Mouse (Mus musculus) gonadal fat pad, adult 2 months (tissue): ENCODE measurements around the gene Kremen2. TPM values are rescaled to one million over a fixed set of nuclear protein-coding genes. Genes with fewer than 3 reads are reported as not detected.

Source experiments
- polyA plus RNA-seq: library from polyadenylated mRNA; depleted of rRNA; stranded (reverse); fragments of >200 nt; gene quantifications from 2 replicates; pipeline ENCODE4 v1.2.3, GENCODE M21; 2012; rRNA removed

Kremen2 gene
- polyA plus RNA-seq, 1 experiment = 0.43 TPM

Other genes starting within 250 kb of the Kremen2 start
- 19.7 and 20.4 TPM in 2 replicates for gene Zfp213, start 181.6 kb downstream of the Kremen2 start, polyA plus RNA-seq
- gene Zfp13, start 146.3 kb downstream of the Kremen2 start, polyA plus RNA-seq = 27.0 and 36.2 TPM in 2 replicates
- gene Zscan10, start 145.0 kb downstream of the Kremen2 start, polyA plus RNA-seq = 0.05 TPM in 1 of 2 replicates, not detected in the other
- 0.30 and 0.32 TPM in 2 replicates for gene Mmp25, start 100.6 kb downstream of the Kremen2 start, polyA plus RNA-seq
- gene Bicdl2, start 85.3 kb downstream of the Kremen2 start, polyA plus RNA-seq = 1.7 TPM in 2 replicates
- gene Hcfc1r1, start 72.2 kb downstream of the Kremen2 start, polyA plus RNA-seq = 326 and 359 TPM in 2 replicates
- 15.7 and 21.4 TPM in 2 replicates for gene Thoc6, start 72.0 kb downstream of the Kremen2 start, polyA plus RNA-seq
- gene Tnfrsf12a, start 68.4 kb downstream of the Kremen2 start, polyA plus RNA-seq = 17.6 and 20.9 TPM in 2 replicates
- 1.9 and 2.0 TPM in 2 replicates for gene Cldn6, start 66.6 kb downstream of the Kremen2 start, polyA plus RNA-seq
- gene Cldn9, start 61.8 kb downstream of the Kremen2 start, polyA plus RNA-seq = 0.99 and 1.7 TPM in 2 replicates
- 0.16 and 0.28 TPM in 2 replicates for gene 1520401A03Rik, start 23.1 kb downstream of the Kremen2 start, polyA plus RNA-seq
- 14.9 and 15.7 TPM in 2 replicates for gene Pkmyt1, start 19.5 kb downstream of the Kremen2 start, polyA plus RNA-seq
- gene Paqr4, start 5.0 kb downstream of the Kremen2 start, polyA plus RNA-seq = 27.7 and 28.9 TPM in 2 replicates
- gene Flywch1, start 25.8 kb upstream of the Kremen2 start, polyA plus RNA-seq = 52.1 and 54.6 TPM in 2 replicates
- 14.1 and 15.4 TPM in 2 replicates for gene Flywch2, start 40.2 kb upstream of the Kremen2 start, polyA plus RNA-seq
- 381 and 457 TPM in 2 replicates for gene Srrm2, start 44.7 kb upstream of the Kremen2 start, polyA plus RNA-seq
- 689 and 774 TPM in 2 replicates for gene Elob, start 83.3 kb upstream of the Kremen2 start, polyA plus RNA-seq
- 3.5 and 5.6 TPM in 2 replicates for gene Prss33, start 90.2 kb upstream of the Kremen2 start, polyA plus RNA-seq
- 0.19 TPM in 1 of 2 replicates, not detected in the other for gene Prss32, start 98.0 kb upstream of the Kremen2 start, polyA plus RNA-seq
- 0.77 and 1.0 TPM in 2 replicates for gene Prss41, start 98.3 kb upstream of the Kremen2 start, polyA plus RNA-seq
- gene Prss21, start 122.2 kb upstream of the Kremen2 start, polyA plus RNA-seq = 0.18 and 0.76 TPM in 2 replicates
- not detected in 2 replicates for gene Dcpp1, start 135.0 kb upstream of the Kremen2 start, polyA plus RNA-seq
- gene Dcpp2, start 135.0 kb upstream of the Kremen2 start, polyA plus RNA-seq = not detected in 2 replicates
- gene Dcpp3, start 171.6 kb upstream of the Kremen2 start, polyA plus RNA-seq = not detected in 2 replicates
- gene Sbp, start 195.8 kb upstream of the Kremen2 start, polyA plus RNA-seq = not detected in 2 replicates
- not detected in 2 replicates for gene Sbpl, start 209.4 kb upstream of the Kremen2 start, polyA plus RNA-seq
- 0.46 and 0.53 TPM in 2 replicates for gene Prss30, start 234.7 kb upstream of the Kremen2 start, polyA plus RNA-seq